Mouse (Mus musculus): ENCODE data around the gene Hsd17b13.
A peak's percentile ranks its signal among the peaks of the same experiment; 100 is the strongest.
"Not testable (repeated sequence)": the region's sequence is repeated elsewhere in the genome, so short reads cannot be mapped to it uniquely, and the experiment has no call there.

The Hsd17b13 gene

GRCm38 (mm10) chr5:103977297-103977696, at the start of gene Hsd17b13:
Gene Hsd17b13 (minus strand): TSS chr5:103977410.
- no peak for DNase-seq

GRCm38 (mm10) chr5:104025245-104025854, 48.1 kb upstream of the Hsd17b13 start:
- no peak for DNase-seq

GRCm38 (mm10) chr5:104024762-104025161, 47.6 kb upstream of the Hsd17b13 start:
- DNase-seq: no peak

- DNase-seq: not testable (repeated sequence)
These were observed 47.0 kb upstream of the Hsd17b13 start for GRCm38 (mm10) chr5:104024193-104024592.

- peak in 1 of 2 experiments; percentile 38 for DNase-seq
These were observed 46.2 kb upstream of the Hsd17b13 start for GRCm38 (mm10) chr5:104023289-104024020.

GRCm38 (mm10) chr5:104022558-104022957, 45.3 kb upstream of the Hsd17b13 start:
- DNase-seq: no peak

GRCm38 (mm10) chr5:104021597-104022378, 44.6 kb upstream of the Hsd17b13 start, which contains the start of gene Hsd17b11:
Gene Hsd17b11 (minus strand): TSS chr5:104021919.
- DNase-seq: peak; percentile 95 to 96

- DNase-seq: no peak
These were observed 34.2 kb upstream of the Hsd17b13 start for GRCm38 (mm10) chr5:104011419-104011818.

GRCm38 (mm10) chr5:104010261-104010660, 33.1 kb upstream of the Hsd17b13 start:
- no peak for DNase-seq

GRCm38 (mm10) chr5:104009421-104009820, 32.2 kb upstream of the Hsd17b13 start:
- DNase-seq: no peak

- DNase-seq: no peak
These were observed 30.6 kb upstream of the Hsd17b13 start for GRCm38 (mm10) chr5:104007801-104008200.

- DNase-seq: no peak
These were observed 29.6 kb upstream of the Hsd17b13 start for GRCm38 (mm10) chr5:104006811-104007210.

- peak; percentile 64 to 75 for DNase-seq
These were observed 26.7 kb upstream of the Hsd17b13 start for GRCm38 (mm10) chr5:104003955-104004354.

- DNase-seq: peak; percentile 51 to 68
These were observed 26.2 kb upstream of the Hsd17b13 start for GRCm38 (mm10) chr5:104003256-104003931.

GRCm38 (mm10) chr5:104002549-104003255, 25.5 kb upstream of the Hsd17b13 start:
- DNase-seq: no peak

- peak; percentile 80 to 82 for DNase-seq
These were observed 22.5 kb upstream of the Hsd17b13 start for GRCm38 (mm10) chr5:103999738-104000137.

- DNase-seq: no peak
These were observed 21.5 kb upstream of the Hsd17b13 start for GRCm38 (mm10) chr5:103998739-103999138.

GRCm38 (mm10) chr5:103995181-103995580, 18.0 kb upstream of the Hsd17b13 start:
- DNase-seq: no peak

GRCm38 (mm10) chr5:103994669-103995068, 17.5 kb upstream of the Hsd17b13 start:
- no peak for DNase-seq

- no peak for DNase-seq
These were observed 16.4 kb upstream of the Hsd17b13 start for GRCm38 (mm10) chr5:103993601-103994000.

GRCm38 (mm10) chr5:103992831-103993230, 15.6 kb upstream of the Hsd17b13 start:
- no peak for DNase-seq

All from lung, adult 18-20 months (tissue).